Mouse (Mus musculus): ENCODE measurements around the gene Rab7b.

DNA sequence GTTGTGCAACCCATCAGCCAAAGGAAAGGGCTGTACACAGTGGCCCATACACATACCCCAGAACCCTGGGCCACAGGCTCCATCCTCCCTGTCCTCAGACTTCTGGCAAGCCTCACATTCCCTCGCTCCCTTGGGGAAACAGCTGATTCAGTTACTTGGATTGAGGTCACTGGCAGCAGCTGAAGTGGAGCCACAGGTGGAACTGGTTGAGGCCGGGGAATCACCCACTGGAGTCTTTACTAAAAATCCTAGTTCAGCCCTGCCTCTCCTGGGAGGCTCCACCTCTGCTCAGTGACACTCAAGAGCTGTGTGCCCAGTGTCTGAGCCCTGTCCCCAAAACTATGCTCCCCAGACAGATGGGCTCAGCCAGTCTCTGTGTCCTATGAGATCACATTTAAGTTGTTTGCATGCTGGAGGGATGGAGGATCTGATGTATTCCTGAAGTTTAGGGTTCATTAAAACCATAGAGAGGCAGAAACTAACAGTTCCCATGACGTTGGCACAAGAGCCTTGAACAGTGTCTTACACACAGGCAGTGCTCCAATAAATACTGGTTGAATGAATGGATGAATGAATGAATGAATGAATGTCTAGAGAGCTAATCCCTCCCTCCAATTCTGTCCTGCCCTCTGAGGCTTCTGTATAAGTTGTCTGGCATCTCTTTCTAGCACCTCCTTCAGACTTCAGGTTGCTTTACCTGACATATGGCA lies 62.8 kb downstream of the Rab7b start:
- TF ChIP-seq POLR2A (IDR thresholded peaks at IDR 0.05; ENCODE audit: borderline replicate concordance, extremely low read depth, low read depth, low read length) (no peak), CTCF (IDR thresholded peaks at IDR 0.05; ENCODE audit: insufficient read depth, low read length) (no peak)
